Mouse (Mus musculus) sigmoid colon, adult 10 weeks (tissue): ENCODE results near the gene Stam. TPM values are rescaled to one million over a fixed set of nuclear protein-coding genes. Genes with fewer than 3 reads are reported as not detected.

ENCODE experiments used
- polyA plus RNA-seq: library from polyadenylated mRNA; stranded (reverse); fragments of 350-450 nt; fragmentation: Illumina TruSeq; extraction: RNeasy Lipid Tissue Mini Kit (QIAGEN cat#74804); gene quantifications from one replicate; pipeline ENCODE4 v1.2.3, GENCODE M21; 2014; ENCODE audit warnings: low read depth, low replicate concordance

Stam gene
- polyA plus RNA-seq: 157 TPM

GRCm38 (mm10) chr2:14073362-14074220 lies at the start of gene Stam:
Gene Stam (plus strand): TSS chr2:14074098.

GRCm38 (mm10) chr2:14055566-14056331 lies 18.1 kb upstream of the Stam start, which contains the start of gene Hacd1:
Gene Hacd1 (minus strand): TSS chr2:14056135.

GRCm38 (mm10) chr2:14174334-14174733 lies 100.4 kb downstream of the Stam start, which contains the start of gene Tmem236:
Gene Tmem236 (plus strand): TSS chr2:14174523.

Other genes with a start within 250 kb of the Stam start
- 120 TPM for gene Hacd1, start 18.0 kb upstream of the Stam start, polyA plus RNA-seq
- gene Tmem236, start 100.4 kb downstream of the Stam start, polyA plus RNA-seq: 229 TPM
- 58.5 TPM for gene Mrc1, start 155.3 kb downstream of the Stam start, polyA plus RNA-seq